Mouse (Mus musculus): ENCODE measurements around the gene Faf1. TPM values are rescaled to one million over a fixed set of nuclear protein-coding genes. Genes with fewer than 3 reads are reported as not detected.

The Faf1 gene
- polyA plus RNA-seq, 1 experiment = 88.3 TPM

- no peak overlapping the region for H3K4me3 ChIP-seq (ENCODE audit: low read depth, low read length)
- no peak overlapping the region for H3K27ac ChIP-seq (ENCODE audit: insufficient read depth, low read length)
- no peaks in the 10 kb centered on the region for H3K9me3 ChIP-seq (replicated peaks; ENCODE audit: control insufficient read depth, insufficient read depth, low read length, poor library complexity, severe bottlenecking)
- H3K36me3 ChIP-seq (ENCODE audit: control insufficient read depth, insufficient read depth, low read length, poor library complexity, severe bottlenecking) = no peaks in the 10 kb centered on the region
- TF ChIP-seq POLR2A (IDR thresholded peaks at IDR 0.05; ENCODE audit: insufficient read depth, low read length) = no peak
- no peaks in the 10 kb centered on the region for H3K27me3 ChIP-seq (ENCODE audit: control insufficient read depth, insufficient read depth, low read length, poor library complexity, severe bottlenecking)
- no peak overlapping the region for H3K9ac ChIP-seq (ENCODE audit: low read depth, poor library complexity, severe bottlenecking)
- H3K4me1 ChIP-seq (ENCODE audit: control insufficient read depth, insufficient read depth, low read length) = no peaks in the 10 kb centered on the region
These were observed 192.6 kb downstream of the Faf1 start for GRCm38 (mm10) chr4:109868897-109869484.

GRCm38 (mm10) chr4:109884333-109884732 lies 207.9 kb downstream of the Faf1 start:
- TF ChIP-seq CTCF (IDR thresholded peaks at IDR 0.05; ENCODE audit: low read depth, low read length) = no peak
- TF ChIP-seq EP300 (IDR thresholded peaks at IDR 0.05; ENCODE audit: insufficient read depth, low read depth, low read length) = no peak
- TF ChIP-seq POLR2A (IDR thresholded peaks at IDR 0.05; ENCODE audit: insufficient read depth, low read length) = no peak
- Histone ChIP-seq H3K9ac (ENCODE audit: low read depth, poor library complexity, severe bottlenecking) (no peak overlapping the region), H3K4me3 (ENCODE audit: low read depth, low read length) (no peak overlapping the region), H3K36me3 (ENCODE audit: control insufficient read depth, insufficient read depth, low read length, poor library complexity, severe bottlenecking) (no peaks in the 10 kb centered on the region), H3K4me1 (ENCODE audit: control insufficient read depth, insufficient read depth, low read length) (peaks cover 1% of the 10 kb centered on the region), H3K9me3 (replicated peaks; ENCODE audit: control insufficient read depth, insufficient read depth, low read length, poor library complexity, severe bottlenecking) (no peaks in the 10 kb centered on the region), H3K27ac (ENCODE audit: insufficient read depth, low read length) (peak overlapping the region; percentile 8; the same call in 1 of the 2 replicates), H3K27me3 (ENCODE audit: control insufficient read depth, insufficient read depth, low read length, poor library complexity, severe bottlenecking) (no peaks in the 10 kb centered on the region)

GRCm38 (mm10) chr4:109887856-109888357 lies 211.5 kb downstream of the Faf1 start:
- no peak for TF ChIP-seq POLR2A (IDR thresholded peaks at IDR 0.05; ENCODE audit: insufficient read depth, low read length)
- TF ChIP-seq CTCF (IDR thresholded peaks at IDR 0.05; ENCODE audit: low read depth, low read length) = no peak
- no peak for TF ChIP-seq EP300 (IDR thresholded peaks at IDR 0.05; ENCODE audit: insufficient read depth, low read depth, low read length)
- no peak overlapping the region for H3K27ac ChIP-seq (ENCODE audit: insufficient read depth, low read length)
- H3K27me3 ChIP-seq (ENCODE audit: control insufficient read depth, insufficient read depth, low read length, poor library complexity, severe bottlenecking) = no peaks in the 10 kb centered on the region
- no peak overlapping the region for H3K9ac ChIP-seq (ENCODE audit: low read depth, poor library complexity, severe bottlenecking)
- peaks cover 1% of the 10 kb centered on the region for H3K4me1 ChIP-seq (ENCODE audit: control insufficient read depth, insufficient read depth, low read length)
- H3K4me3 ChIP-seq (ENCODE audit: low read depth, low read length) = no peak overlapping the region
- no peaks in the 10 kb centered on the region for H3K36me3 ChIP-seq (ENCODE audit: control insufficient read depth, insufficient read depth, low read length, poor library complexity, severe bottlenecking)
- H3K9me3 ChIP-seq (replicated peaks; ENCODE audit: control insufficient read depth, insufficient read depth, low read length, poor library complexity, severe bottlenecking) = no peaks in the 10 kb centered on the region

DNA sequence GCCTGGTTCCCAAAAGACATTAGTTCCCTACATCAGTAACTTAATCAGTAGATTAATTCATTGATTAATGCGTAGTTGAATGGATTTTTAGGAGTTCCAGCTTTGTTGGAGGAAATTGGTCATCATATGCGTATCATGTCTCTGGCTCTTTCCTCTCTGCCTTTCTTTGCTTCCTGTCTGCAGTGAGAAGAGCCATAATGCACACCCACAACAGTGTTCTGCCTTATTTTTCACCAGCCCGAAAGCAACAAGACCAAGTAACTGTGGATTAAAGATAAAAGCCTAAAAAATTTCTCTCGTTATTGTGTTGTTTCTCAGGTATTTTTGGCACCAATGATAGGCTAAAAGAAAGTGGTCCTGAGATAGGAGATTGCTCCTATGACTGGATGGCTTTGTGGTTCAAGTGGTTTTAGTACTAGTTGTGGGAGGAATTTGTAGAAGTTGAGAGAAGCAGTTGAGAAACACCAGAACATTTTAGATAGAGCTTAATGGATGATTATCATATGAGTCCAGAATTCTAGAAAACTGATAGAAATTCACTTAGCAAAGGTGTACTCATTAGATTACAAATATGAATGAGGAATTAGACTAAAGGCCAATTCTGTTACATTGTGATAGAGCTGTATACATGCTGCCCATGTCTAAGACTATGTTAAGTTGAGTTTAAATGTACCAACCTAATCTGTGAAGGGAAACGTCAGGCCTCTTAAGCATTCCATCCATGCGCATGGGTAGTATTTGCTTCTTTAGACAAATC lies 221.6 kb downstream of the Faf1 start:
- H3K27me3 ChIP-seq (ENCODE audit: control insufficient read depth, insufficient read depth, low read length, poor library complexity, severe bottlenecking) = no peaks in the 10 kb centered on the region
- no peaks in the 10 kb centered on the region for H3K4me1 ChIP-seq (ENCODE audit: control insufficient read depth, insufficient read depth, low read length)
- H3K36me3 ChIP-seq (ENCODE audit: control insufficient read depth, insufficient read depth, low read length, poor library complexity, severe bottlenecking) = no peaks in the 10 kb centered on the region; the same call in 1 of the 2 replicates
- H3K9me3 ChIP-seq (replicated peaks; ENCODE audit: control insufficient read depth, insufficient read depth, low read length, poor library complexity, severe bottlenecking) = no peaks in the 10 kb centered on the region
- H3K4me3 ChIP-seq (ENCODE audit: low read depth, low read length) = no peak overlapping the region
- H3K9ac ChIP-seq (ENCODE audit: low read depth, poor library complexity, severe bottlenecking) = no peak overlapping the region
- TF ChIP-seq EP300 (IDR thresholded peaks at IDR 0.05; ENCODE audit: insufficient read depth, low read depth, low read length) = no peak
- TF ChIP-seq CTCF (IDR thresholded peaks at IDR 0.05; ENCODE audit: low read depth, low read length) = no peak
- TF ChIP-seq POLR2A (IDR thresholded peaks at IDR 0.05; ENCODE audit: insufficient read depth, low read length) = no peak
- no peak overlapping the region for H3K27ac ChIP-seq (ENCODE audit: insufficient read depth, low read length)

DNA sequence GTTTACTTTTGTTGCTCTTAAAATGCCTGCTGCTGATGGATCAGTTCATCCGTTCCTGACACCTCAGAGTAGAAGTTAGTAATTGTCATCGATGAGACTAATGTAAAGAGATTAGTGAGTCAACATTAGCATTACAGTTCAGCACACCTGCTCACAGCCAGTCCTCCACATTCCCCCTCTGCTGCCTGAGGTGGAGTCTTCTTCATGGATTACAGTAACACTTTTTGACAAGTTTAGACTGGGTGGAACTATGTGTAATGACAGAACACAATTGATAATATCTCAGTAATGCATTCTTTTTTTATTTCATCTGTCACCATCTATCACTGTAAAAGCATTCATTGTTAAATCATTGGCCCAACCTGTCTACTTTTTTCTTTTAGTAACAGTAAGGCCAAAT lies 224.7 kb downstream of the Faf1 start:
- no peaks in the 10 kb centered on the region; the same call in 1 of the 2 replicates for H3K36me3 ChIP-seq (ENCODE audit: control insufficient read depth, insufficient read depth, low read length, poor library complexity, severe bottlenecking)
- TF ChIP-seq POLR2A (IDR thresholded peaks at IDR 0.05; ENCODE audit: insufficient read depth, low read length) = no peak
- TF ChIP-seq CTCF (IDR thresholded peaks at IDR 0.05; ENCODE audit: low read depth, low read length) = no peak
- no peak for TF ChIP-seq EP300 (IDR thresholded peaks at IDR 0.05; ENCODE audit: insufficient read depth, low read depth, low read length)
- no peak overlapping the region for H3K27ac ChIP-seq (ENCODE audit: insufficient read depth, low read length)
- H3K9me3 ChIP-seq (replicated peaks; ENCODE audit: control insufficient read depth, insufficient read depth, low read length, poor library complexity, severe bottlenecking) = no peaks in the 10 kb centered on the region
- H3K27me3 ChIP-seq (ENCODE audit: control insufficient read depth, insufficient read depth, low read length, poor library complexity, severe bottlenecking) = no peaks in the 10 kb centered on the region
- no peak overlapping the region for H3K4me3 ChIP-seq (ENCODE audit: low read depth, low read length)
- H3K9ac ChIP-seq (ENCODE audit: low read depth, poor library complexity, severe bottlenecking) = no peak overlapping the region
- no peaks in the 10 kb centered on the region for H3K4me1 ChIP-seq (ENCODE audit: control insufficient read depth, insufficient read depth, low read length)

GRCm38 (mm10) chr4:109904487-109904886 lies 228.1 kb downstream of the Faf1 start:
- Histone ChIP-seq H3K36me3 (ENCODE audit: control insufficient read depth, insufficient read depth, low read length, poor library complexity, severe bottlenecking) (no peaks in the 10 kb centered on the region), H3K9me3 (replicated peaks; ENCODE audit: control insufficient read depth, insufficient read depth, low read length, poor library complexity, severe bottlenecking) (no peaks in the 10 kb centered on the region), H3K4me3 (ENCODE audit: low read depth, low read length) (no peak overlapping the region), H3K9ac (ENCODE audit: low read depth, poor library complexity, severe bottlenecking) (no peak overlapping the region), H3K4me1 (ENCODE audit: control insufficient read depth, insufficient read depth, low read length) (no peaks in the 10 kb centered on the region), H3K27me3 (ENCODE audit: control insufficient read depth, insufficient read depth, low read length, poor library complexity, severe bottlenecking) (no peaks in the 10 kb centered on the region), H3K27ac (ENCODE audit: insufficient read depth, low read length) (no peak overlapping the region)
- no peak for TF ChIP-seq POLR2A (IDR thresholded peaks at IDR 0.05; ENCODE audit: insufficient read depth, low read length)
- TF ChIP-seq CTCF (IDR thresholded peaks at IDR 0.05; ENCODE audit: low read depth, low read length) = no peak
- TF ChIP-seq EP300 (IDR thresholded peaks at IDR 0.05; ENCODE audit: insufficient read depth, low read depth, low read length) = no peak

Measured in ES-Bruce4 (cell line).